Mouse (Mus musculus): Measurements from ENCODE around the gene Gapdhs. TPM values are rescaled to one million over a fixed set of nuclear protein-coding genes. Genes with fewer than 3 reads are reported as not detected.
"Not testable (repeated sequence)": the region's sequence is repeated elsewhere in the genome, so short reads cannot be mapped to it uniquely, and the experiment has no call there.

Gene Gapdhs
- 0.33 and 1.5 TPM in 2 replicates for polyA plus RNA-seq (2014; fragmentation: Nextera tagmentation; extraction: Ambion mirVana)

- not testable (repeated sequence) for H3K4me2 ChIP-seq (ENCODE audit: low read depth, low read length, severe bottlenecking); H3K27ac ChIP-seq (ENCODE audit: low read depth, low read length); ATAC-seq (replicated peaks; ENCODE audit: low FRiP score); H3K4me3 ChIP-seq (ENCODE audit: low read depth, low read length); H3K9me3 ChIP-seq (ENCODE audit: control insufficient read depth, low read length); H3K36me3 ChIP-seq (ENCODE audit: control insufficient read depth, insufficient read depth, low read length); H3K4me1 ChIP-seq (replicated peaks; ENCODE audit: control insufficient read depth, insufficient read depth, low read length); H3K9ac ChIP-seq (ENCODE audit: low read length); DNase-seq (ENCODE audit: low spot score); H3K27me3 ChIP-seq (ENCODE audit: control insufficient read depth, insufficient read depth, low read length)
- 100% methylated on average over 1 of the region's 4 CpGs for WGBS
These were observed at the start of gene Gapdhs for GRCm38 (mm10) chr7:30743617-30744016. Gapdhs (minus strand) TSS chr7:30743681.

GRCm38 (mm10) chr7:30791921-30792320 lies 48.4 kb upstream of the Gapdhs start:
- Histone ChIP-seq H3K4me2 (ENCODE audit: low read depth, low read length, severe bottlenecking) (no peak overlapping the region), H3K27ac (ENCODE audit: low read depth, low read length) (no peak overlapping the region), H3K36me3 (ENCODE audit: control insufficient read depth, insufficient read depth, low read length) (no peaks in the 10 kb centered on the region), H3K9me3 (ENCODE audit: control insufficient read depth, low read length) (no peaks in the 10 kb centered on the region), H3K27me3 (ENCODE audit: control insufficient read depth, insufficient read depth, low read length) (no peaks in the 10 kb centered on the region), H3K4me3 (ENCODE audit: low read depth, low read length) (no peak overlapping the region), H3K4me1 (replicated peaks; ENCODE audit: control insufficient read depth, insufficient read depth, low read length) (no peaks in the 10 kb centered on the region), H3K9ac (ENCODE audit: low read length) (no peak overlapping the region)
- ATAC-seq (replicated peaks; ENCODE audit: low FRiP score) (no peak), DNase-seq (ENCODE audit: low spot score) (no peak)
- 27% methylated on average over 9 of the region's 9 CpGs for WGBS

DNA sequence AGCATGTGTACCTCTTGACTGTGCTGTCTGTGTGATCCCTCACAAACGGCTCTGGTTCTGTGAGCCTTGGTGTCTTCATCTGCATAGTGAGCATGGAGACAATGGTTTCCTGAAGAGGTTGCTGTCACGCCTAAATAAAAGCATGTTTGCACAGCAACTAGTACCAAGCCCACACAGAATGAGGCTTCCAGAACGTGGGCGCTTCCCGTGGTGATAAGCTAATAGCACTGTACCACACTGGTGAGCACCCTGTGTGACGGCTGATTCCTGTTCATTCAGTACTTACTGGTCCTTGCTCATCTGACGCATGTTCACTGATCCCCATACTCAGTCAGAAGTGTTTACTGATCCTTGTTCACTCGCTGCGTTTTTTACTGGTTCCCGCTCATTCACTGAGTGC lies 46.7 kb upstream of the Gapdhs start:
- Histone ChIP-seq H3K36me3 (ENCODE audit: control insufficient read depth, insufficient read depth, low read length) (no peaks in the 10 kb centered on the region), H3K4me3 (ENCODE audit: low read depth, low read length) (no peak overlapping the region), H3K4me1 (replicated peaks; ENCODE audit: control insufficient read depth, insufficient read depth, low read length) (no peaks in the 10 kb centered on the region), H3K9ac (ENCODE audit: low read length) (no peak overlapping the region), H3K27ac (ENCODE audit: low read depth, low read length) (no peak overlapping the region), H3K27me3 (ENCODE audit: control insufficient read depth, insufficient read depth, low read length) (no peaks in the 10 kb centered on the region), H3K9me3 (ENCODE audit: control insufficient read depth, low read length) (no peaks in the 10 kb centered on the region), H3K4me2 (ENCODE audit: low read depth, low read length, severe bottlenecking) (no peak overlapping the region)
- 82% methylated on average over 10 of the region's 10 CpGs for WGBS
- DNase-seq (ENCODE audit: low spot score) = no peak
- ATAC-seq (replicated peaks; ENCODE audit: low FRiP score) = no peak

GRCm38 (mm10) chr7:30787377-30788022 lies 44.0 kb upstream of the Gapdhs start, which contains the start of gene Krtdap:
Krtdap (plus strand) TSS chr7:30787896.
- ATAC-seq (replicated peaks; ENCODE audit: low FRiP score) (no peak), DNase-seq (ENCODE audit: low spot score) (no peak)
- H3K36me3 ChIP-seq (ENCODE audit: control insufficient read depth, insufficient read depth, low read length) = no peaks in the 10 kb centered on the region
- no peak within 1 kb of the TSS for H3K4me2 ChIP-seq (ENCODE audit: low read depth, low read length, severe bottlenecking)
- WGBS = 47% methylated on average over 15 of the region's 15 CpGs
- H3K4me1 ChIP-seq (replicated peaks; ENCODE audit: control insufficient read depth, insufficient read depth, low read length) = no peaks in the 10 kb centered on the region
- H3K9me3 ChIP-seq (ENCODE audit: control insufficient read depth, low read length) = no peaks in the 10 kb centered on the region
- H3K27ac ChIP-seq (ENCODE audit: low read depth, low read length) = no peak within 1 kb of the TSS
- no peak within 1 kb of the TSS for H3K9ac ChIP-seq (ENCODE audit: low read length)
- no peaks in the 10 kb centered on the region for H3K27me3 ChIP-seq (ENCODE audit: control insufficient read depth, insufficient read depth, low read length)
- no peak within 1 kb of the TSS for H3K4me3 ChIP-seq (ENCODE audit: low read depth, low read length)

DNA sequence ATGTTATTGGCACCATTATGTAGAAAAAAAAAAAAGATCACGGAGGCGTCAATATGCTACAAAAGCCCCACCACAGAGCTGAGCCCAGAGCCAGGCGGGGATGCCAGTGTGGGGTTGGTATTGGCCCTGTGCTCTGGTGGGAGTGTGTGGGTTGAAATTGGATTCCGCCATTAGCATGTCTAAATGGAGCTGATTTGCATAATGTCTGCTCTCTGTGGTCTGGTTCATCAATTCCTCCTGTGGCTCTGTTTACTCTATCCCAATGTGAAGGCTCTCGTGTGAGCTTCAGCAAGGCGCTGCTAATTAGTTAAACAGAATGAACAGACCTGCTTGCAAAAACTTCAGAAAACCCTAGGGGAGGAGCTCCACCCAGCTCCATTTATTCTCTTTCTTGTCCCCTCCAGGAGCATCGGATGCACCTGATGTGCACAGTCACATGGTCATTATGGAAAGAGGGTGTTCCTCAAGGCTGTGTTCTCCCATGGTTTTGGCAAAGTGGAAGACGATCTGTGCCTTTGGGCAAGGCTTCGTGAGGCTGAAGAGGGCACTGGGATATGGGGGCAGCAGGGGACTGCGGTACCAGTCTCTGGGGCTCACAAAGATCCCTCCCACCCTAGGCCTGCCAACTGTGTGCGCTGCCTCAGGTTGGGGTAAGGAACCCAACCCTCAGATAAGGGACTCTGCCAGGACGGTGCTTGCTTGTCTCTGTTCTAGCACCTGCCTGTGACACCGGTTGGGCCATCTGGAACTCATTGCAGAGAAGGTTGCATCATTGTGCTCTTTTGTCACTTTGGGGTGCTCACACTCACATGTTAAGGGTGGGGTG lies 42.5 kb upstream of the Gapdhs start:
- peak; percentile 71 for ATAC-seq (replicated peaks; ENCODE audit: low FRiP score)
- H3K9me3 ChIP-seq (ENCODE audit: control insufficient read depth, low read length) = no peaks in the 10 kb centered on the region
- DNase-seq (ENCODE audit: low spot score) = no peak
- no peak overlapping the region for H3K4me2 ChIP-seq (ENCODE audit: low read depth, low read length, severe bottlenecking)
- no peaks in the 10 kb centered on the region for H3K36me3 ChIP-seq (ENCODE audit: control insufficient read depth, insufficient read depth, low read length)
- no peak overlapping the region for H3K27ac ChIP-seq (ENCODE audit: low read depth, low read length)
- no peak overlapping the region for H3K4me3 ChIP-seq (ENCODE audit: low read depth, low read length)
- WGBS = 58% methylated on average over 13 of the region's 13 CpGs
- H3K9ac ChIP-seq (ENCODE audit: low read length) = no peak overlapping the region
- H3K4me1 ChIP-seq (replicated peaks; ENCODE audit: control insufficient read depth, insufficient read depth, low read length) = no peaks in the 10 kb centered on the region
- no peaks in the 10 kb centered on the region for H3K27me3 ChIP-seq (ENCODE audit: control insufficient read depth, insufficient read depth, low read length)

GRCm38 (mm10) chr7:30785154-30785553 lies 41.7 kb upstream of the Gapdhs start:
- Histone ChIP-seq H3K4me2 (ENCODE audit: low read depth, low read length, severe bottlenecking) (no peak overlapping the region), H3K27me3 (ENCODE audit: control insufficient read depth, insufficient read depth, low read length) (no peaks in the 10 kb centered on the region), H3K4me3 (ENCODE audit: low read depth, low read length) (no peak overlapping the region), H3K27ac (ENCODE audit: low read depth, low read length) (no peak overlapping the region), H3K9ac (ENCODE audit: low read length) (no peak overlapping the region), H3K36me3 (ENCODE audit: control insufficient read depth, insufficient read depth, low read length) (no peaks in the 10 kb centered on the region), H3K9me3 (ENCODE audit: control insufficient read depth, low read length) (no peaks in the 10 kb centered on the region), H3K4me1 (replicated peaks; ENCODE audit: control insufficient read depth, insufficient read depth, low read length) (no peaks in the 10 kb centered on the region)
- ATAC-seq (replicated peaks; ENCODE audit: low FRiP score) = no peak
- DNase-seq (ENCODE audit: low spot score) = no peak
- WGBS = 88% methylated on average over 1 of the region's 1 CpGs

DNA sequence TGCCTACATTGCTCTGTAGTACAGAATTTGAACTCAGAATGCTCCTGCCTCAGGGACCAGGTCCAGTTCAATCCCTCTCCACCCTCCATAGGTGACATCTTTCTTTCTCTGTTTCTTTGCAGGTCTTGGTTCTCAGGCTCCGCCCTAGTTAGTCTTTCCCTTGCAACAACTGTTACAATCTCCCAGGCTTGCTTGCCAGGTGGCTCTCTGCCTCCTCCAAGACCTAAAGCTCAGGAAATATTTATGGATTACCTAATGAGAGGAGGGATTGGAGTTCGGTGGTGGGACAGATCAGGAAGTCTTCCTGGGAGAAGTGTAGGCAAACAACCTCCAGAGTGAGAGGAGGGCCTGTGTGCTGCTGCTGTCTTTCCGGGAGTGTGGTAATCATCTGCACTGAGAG lies 39.2 kb upstream of the Gapdhs start:
- no peak for ATAC-seq (replicated peaks; ENCODE audit: low FRiP score)
- Histone ChIP-seq H3K27ac (ENCODE audit: low read depth, low read length) (no peak overlapping the region), H3K9me3 (ENCODE audit: control insufficient read depth, low read length) (no peaks in the 10 kb centered on the region), H3K4me1 (replicated peaks; ENCODE audit: control insufficient read depth, insufficient read depth, low read length) (no peaks in the 10 kb centered on the region), H3K9ac (ENCODE audit: low read length) (no peak overlapping the region), H3K4me3 (ENCODE audit: low read depth, low read length) (no peak overlapping the region), H3K4me2 (ENCODE audit: low read depth, low read length, severe bottlenecking) (no peak overlapping the region), H3K36me3 (ENCODE audit: control insufficient read depth, insufficient read depth, low read length) (no peaks in the 10 kb centered on the region), H3K27me3 (ENCODE audit: control insufficient read depth, insufficient read depth, low read length) (no peaks in the 10 kb centered on the region)
- WGBS = 79% methylated on average over 3 of the region's 3 CpGs
- DNase-seq (ENCODE audit: low spot score) = no peak

- H3K9ac ChIP-seq (ENCODE audit: low read length) = no peak overlapping the region
- no peak overlapping the region for H3K27ac ChIP-seq (ENCODE audit: low read depth, low read length)
- H3K9me3 ChIP-seq (ENCODE audit: control insufficient read depth, low read length) = no peaks in the 10 kb centered on the region
- ATAC-seq (replicated peaks; ENCODE audit: low FRiP score) (no peak), DNase-seq (ENCODE audit: low spot score) (no peak)
- no peak overlapping the region for H3K4me2 ChIP-seq (ENCODE audit: low read depth, low read length, severe bottlenecking)
- H3K36me3 ChIP-seq (ENCODE audit: control insufficient read depth, insufficient read depth, low read length) = no peaks in the 10 kb centered on the region
- no peaks in the 10 kb centered on the region for H3K4me1 ChIP-seq (replicated peaks; ENCODE audit: control insufficient read depth, insufficient read depth, low read length)
- H3K27me3 ChIP-seq (ENCODE audit: control insufficient read depth, insufficient read depth, low read length) = no peaks in the 10 kb centered on the region
- no peak overlapping the region for H3K4me3 ChIP-seq (ENCODE audit: low read depth, low read length)
- 74% methylated on average over 4 of the region's 4 CpGs for WGBS
These were observed 38.3 kb upstream of the Gapdhs start for GRCm38 (mm10) chr7:30781792-30782191.
